Mouse (Mus musculus): Measurements from ENCODE around the gene Ptafr. TPM values are rescaled to one million over a fixed set of nuclear protein-coding genes. Genes with fewer than 3 reads are reported as not detected.
A peak's percentile ranks its signal among the peaks of the same experiment; 100 is the strongest.

Ptafr gene
- polyA plus RNA-seq, 1 experiment from 2014 or later: 1.5 TPM

GRCm38 (mm10) chr4:132611320-132611719, 47.5 kb downstream of the Ptafr start:
- DNase-seq (ENCODE audit: low spot score): no peak

- DNase-seq (ENCODE audit: low spot score): no peak
These were observed 54.0 kb downstream of the Ptafr start for GRCm38 (mm10) chr4:132617873-132618272.

GRCm38 (mm10) chr4:132618850-132619375, 55.0 kb downstream of the Ptafr start:
- DNase-seq (ENCODE audit: low spot score): no peak

GRCm38 (mm10) chr4:132620134-132620533, 56.3 kb downstream of the Ptafr start:
- no peak for DNase-seq (ENCODE audit: low spot score)

- DNase-seq (ENCODE audit: low spot score): no peak
These were observed 57.6 kb downstream of the Ptafr start for GRCm38 (mm10) chr4:132621287-132622068.

- peak; percentile 15 for DNase-seq (ENCODE audit: low spot score)
These were observed 60.3 kb downstream of the Ptafr start for GRCm38 (mm10) chr4:132624034-132624657.

- peak; percentile 69 for DNase-seq (ENCODE audit: low spot score)
These were observed 65.0 kb downstream of the Ptafr start for GRCm38 (mm10) chr4:132628830-132629229.

Other genes with a start within 250 kb of the Ptafr start
- 53.2 and 55.1 TPM in 2 replicates for gene Trnau1ap, start 234.5 kb upstream of the Ptafr start, polyA plus RNA-seq (2015; fragmentation: Nextera tagmentation; extraction: Ambion mirVana)
- gene Rcc1, start 210.5 kb upstream of the Ptafr start, polyA plus RNA-seq (2015; fragmentation: Nextera tagmentation; extraction: Ambion mirVana): 97.8 and 99.5 TPM in 2 replicates
- gene Phactr4, start 141.6 kb upstream of the Ptafr start, polyA plus RNA-seq (2015; fragmentation: Nextera tagmentation; extraction: Ambion mirVana): 7.0 and 7.8 TPM in 2 replicates
- gene Med18, start 100.1 kb upstream of the Ptafr start, polyA plus RNA-seq (2015; fragmentation: Nextera tagmentation; extraction: Ambion mirVana): 30.5 and 31.5 TPM in 2 replicates
- 7.3 and 8.0 TPM in 2 replicates for gene Sesn2, start 53.6 kb upstream of the Ptafr start, polyA plus RNA-seq (2015; fragmentation: Nextera tagmentation; extraction: Ambion mirVana)
- gene Atpif1, start 30.4 kb upstream of the Ptafr start, polyA plus RNA-seq (2015; fragmentation: Nextera tagmentation; extraction: Ambion mirVana): 874 and 945 TPM in 2 replicates
- 190 and 199 TPM in 2 replicates for gene Dnajc8, start 28.5 kb upstream of the Ptafr start, polyA plus RNA-seq (2015; fragmentation: Nextera tagmentation; extraction: Ambion mirVana)
- gene Eya3, start 74.9 kb downstream of the Ptafr start, polyA plus RNA-seq (2015; fragmentation: Nextera tagmentation; extraction: Ambion mirVana): 20.6 and 26.8 TPM in 2 replicates
- gene Xkr8, start 168.5 kb downstream of the Ptafr start, polyA plus RNA-seq (2015; fragmentation: Nextera tagmentation; extraction: Ambion mirVana): 3.0 and 3.1 TPM in 2 replicates
- gene Smpdl3b, start 193.2 kb downstream of the Ptafr start, polyA plus RNA-seq (2015; fragmentation: Nextera tagmentation; extraction: Ambion mirVana): 0.59 and 0.75 TPM in 2 replicates
- gene Rpa2, start 204.3 kb downstream of the Ptafr start, polyA plus RNA-seq (2015; fragmentation: Nextera tagmentation; extraction: Ambion mirVana): 129 and 139 TPM in 2 replicates
- 2.7 and 2.9 TPM in 2 replicates for gene Themis2, start 232.3 kb downstream of the Ptafr start, polyA plus RNA-seq (2015; fragmentation: Nextera tagmentation; extraction: Ambion mirVana)

Data from thymus, postnatal 0 days (tissue).